Mouse (Mus musculus): ENCODE data around the gene Trabd.

DNA sequence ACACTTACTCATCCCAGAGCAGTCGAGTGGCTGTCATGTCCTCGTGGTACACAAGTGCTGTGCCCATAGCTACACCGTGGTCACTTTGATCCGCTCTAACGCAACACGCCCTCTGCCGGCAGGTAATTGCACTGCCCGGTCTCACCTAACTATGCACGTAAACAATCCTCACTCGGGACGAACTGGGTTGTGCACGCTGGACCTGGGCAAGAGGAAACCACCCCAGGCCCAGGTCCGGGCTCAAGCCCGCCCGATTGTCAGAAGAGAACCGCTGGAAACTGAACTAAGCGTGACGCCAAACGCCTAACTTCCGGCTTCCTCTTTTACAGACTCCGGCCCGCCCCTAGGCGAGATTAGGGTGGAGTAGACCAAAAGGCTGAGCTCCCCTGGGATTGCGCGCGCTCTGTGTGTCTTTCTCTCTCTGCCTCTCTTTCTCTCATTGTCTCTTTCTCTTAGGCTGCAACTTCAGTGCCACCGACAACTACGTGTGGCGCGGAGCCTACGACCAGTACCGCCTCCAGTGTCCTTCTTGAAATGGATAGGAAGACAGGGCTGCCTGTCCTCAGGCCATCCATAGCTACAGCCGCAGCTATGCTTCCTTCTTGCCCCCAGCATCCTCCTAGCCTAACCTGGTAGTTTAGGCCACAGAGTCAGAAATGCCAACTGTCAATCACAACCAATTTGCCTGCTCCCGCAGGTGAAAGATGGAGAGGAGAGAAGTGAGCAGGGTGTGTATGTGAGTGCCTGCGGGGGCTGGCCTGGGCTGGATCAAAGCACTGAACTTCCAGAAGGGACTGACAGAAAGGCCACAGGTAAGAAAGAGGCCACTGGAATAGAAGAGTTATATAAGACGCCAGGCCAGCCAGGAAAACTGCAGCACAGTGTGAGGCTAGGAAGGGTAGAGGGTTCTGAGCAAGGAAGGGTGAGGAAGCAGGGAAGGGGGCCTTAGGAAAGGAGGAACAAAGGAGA lies 53.7 kb downstream of the Trabd start, which contains the start of gene Hdac10:
- TF ChIP-seq RCOR1 (conservative IDR thresholded peaks at IDR 0.05; ENCODE audit: low read depth, low read length) (no peak), POLR2A (IDR thresholded peaks at IDR 0.05; ENCODE audit: low read depth, low read length) (peak; percentile 84), CTCF (conservative IDR thresholded peaks at IDR 0.05 in 1 of 2, IDR thresholded peaks at IDR 0.05 in 1 of 2; ENCODE audit: low read depth in 2 of 2, low read length in 2 of 2) (peak; percentile 41 to 80), USF1 (IDR thresholded peaks at IDR 0.05; ENCODE audit: low read depth, low read length) (no peak), MAZ (IDR thresholded peaks at IDR 0.05; ENCODE audit: low read depth, low read length) (peak; percentile 23; the same call in 1 of the 2 replicates), BHLHE40 (IDR thresholded peaks at IDR 0.05; ENCODE audit: low read depth, low read length) (peak; percentile 58)

Data from CH12.LX (cell line).